Mouse (Mus musculus) G1E (cell line): ENCODE measurements at regions not wholly inside any gene's neighbourhood (a gene's known extent, or its start where the extent isn't known, plus 50 kb on each side); places are given as distances from the start of the nearest gene placed in this dataset.

Experiments
- CTCF ChIP-seq: IDR thresholded peaks from 2 replicates; pipeline ENCODE4 v1.5.1; 2012; ENCODE audit warnings: low read depth, low read length, inconsistent platforms, mixed read lengths
- GATA1 ChIP-seq: IDR thresholded peaks from 2 replicates; pipeline ENCODE4 v1.6.1; 2012; ENCODE audit warnings: borderline replicate concordance, low read length, inconsistent platforms, mixed read lengths
- GATA2 ChIP-seq: IDR thresholded peaks from 2 replicates; pipeline ENCODE4 v1.6.1; 2012; ENCODE audit warnings: low read depth, low read length, inconsistent platforms, borderline replicate concordance
- POLR2AphosphoS5 ChIP-seq: IDR thresholded peaks from 2 replicates; pipeline ENCODE4 v1.6.1; 2012; ENCODE audit warnings: low read depth, low read length, inconsistent platforms; ENCODE audit not compliant: insufficient replicate concordance
- TAL1 ChIP-seq: conservative IDR thresholded peaks from 2 replicates; pipeline ENCODE4 v1.6.1; 2012; ENCODE audit warnings: low read depth, low read length, inconsistent platforms, mixed read lengths

- TF ChIP-seq CTCF: no peak
- no peak for TF ChIP-seq POLR2AphosphoS5
- TF ChIP-seq GATA1: no peak
- TF ChIP-seq TAL1: no peak
- TF ChIP-seq GATA2: no peak
Measured at GRCm38 (mm10) chr4:89421694-89422354, 111.0 kb upstream of the Cdkn2b start.
